Mouse (Mus musculus): Measurements from ENCODE around the gene Sh3bp1. TPM values are rescaled to one million over a fixed set of nuclear protein-coding genes. Genes with fewer than 3 reads are reported as not detected.

Sh3bp1 gene
- total and polyA plus RNA-seq, 3 experiments: 34.1 to 1,400 (median 207) TPM

DNA sequence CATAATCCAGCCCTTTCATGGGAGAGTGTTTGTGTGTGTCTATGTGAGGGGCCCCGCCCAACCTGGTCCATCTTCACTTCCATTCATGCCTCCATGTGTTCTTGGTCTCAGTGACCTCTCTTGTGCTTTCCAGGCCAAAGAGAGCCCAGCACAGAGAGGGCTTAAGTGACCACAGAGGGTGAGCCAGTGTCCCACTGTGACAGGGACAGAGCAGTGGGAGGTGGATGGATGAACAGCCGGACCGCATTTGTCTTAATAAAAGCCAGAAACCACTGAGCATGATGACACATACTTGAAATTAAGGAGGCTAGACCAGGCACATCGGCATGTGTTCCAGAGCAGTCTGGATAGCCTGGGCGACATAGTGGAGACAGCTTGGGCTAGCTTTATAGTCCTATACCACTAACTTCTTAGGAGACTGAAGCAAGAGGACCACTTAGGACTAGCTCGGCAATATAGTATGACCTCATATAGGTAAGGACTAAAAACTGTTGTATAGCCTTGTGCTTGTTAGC lies 30.7 kb downstream of the Sh3bp1 start:
- no peak for ATAC-seq (ENCODE audit: extremely low read depth, insufficient number of reproducible peaks, low FRiP score, poor library complexity, severe bottlenecking)
- H3K9me3 ChIP-seq (replicated peaks): no peaks in the 10 kb centered on the region
- TF ChIP-seq TAL1 (conservative IDR thresholded peaks at IDR 0.05; ENCODE audit: low read depth, low read length): no peak
- DNase-seq (ENCODE audit: low spot score): no peak
- no peaks in the 10 kb centered on the region for H3K27me3 ChIP-seq (ENCODE audit: insufficient read depth, low read length)
- H3K4me3 ChIP-seq (ENCODE audit: low read depth, low read length): peak overlapping the region; percentile 61; the same call in 1 of the 2 replicates
- peaks cover 74% of the 10 kb centered on the region for H3K4me1 ChIP-seq (ENCODE audit: insufficient read depth, low read depth, low read length)
- peaks cover 37% of the 10 kb centered on the region for H3K36me3 ChIP-seq (replicated peaks)

DNA sequence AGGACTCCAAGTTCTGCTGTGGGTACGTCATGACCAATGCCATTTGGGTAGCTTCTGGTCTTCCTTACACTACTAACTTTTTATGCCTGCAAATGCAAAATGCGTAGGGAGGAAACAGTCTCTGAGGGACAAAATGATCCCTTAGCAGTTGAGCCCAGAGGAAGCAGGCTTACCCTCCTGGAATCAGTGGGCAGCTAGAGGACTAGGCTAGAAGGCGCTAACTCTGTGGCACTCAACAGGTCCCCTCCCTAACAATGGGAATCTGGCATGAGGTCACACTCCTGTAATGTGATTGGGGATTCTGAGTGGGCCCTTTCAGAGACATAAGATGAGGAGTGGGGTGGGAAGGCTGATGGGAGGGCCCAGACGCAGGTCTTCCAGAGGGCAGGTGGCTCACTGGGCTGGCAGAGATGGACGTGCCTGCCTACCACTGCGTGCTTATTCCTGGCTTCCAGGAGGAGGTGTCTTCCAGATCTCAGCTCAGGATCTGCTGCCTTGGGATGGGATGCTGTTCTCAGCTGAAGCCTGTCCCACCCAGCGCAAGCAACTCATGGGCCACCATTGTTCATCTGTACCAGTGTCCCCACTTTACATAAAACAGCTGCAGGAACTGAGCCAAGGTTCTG lies 31.3 kb downstream of the Sh3bp1 start:
- TF ChIP-seq GATA1 (IDR thresholded peaks at IDR 0.05; ENCODE audit: borderline replicate concordance, low read length) (no peak), CTCF (IDR thresholded peaks at IDR 0.05; ENCODE audit: low read depth, low read length) (no peak), POLR2AphosphoS5 (IDR thresholded peaks at IDR 0.05; ENCODE audit: insufficient replicate concordance, low read depth, low read length) (peak; percentile 79; the same call in 1 of the 2 replicates)
- DNase-seq (ENCODE audit: low spot score) (no peak), ATAC-seq (ENCODE audit: extremely low read depth, insufficient number of reproducible peaks, low FRiP score, poor library complexity, severe bottlenecking) (no peak)
- Histone ChIP-seq H3K9me3 (replicated peaks) (no peaks in the 10 kb centered on the region), H3K27me3 (ENCODE audit: insufficient read depth, low read length) (no peaks in the 10 kb centered on the region), H3K4me3 (ENCODE audit: low read depth, low read length) (no peak overlapping the region; the same call in 1 of the 2 replicates), H3K4me1 (ENCODE audit: insufficient read depth, low read depth, low read length) (peaks cover 72% of the 10 kb centered on the region), H3K36me3 (replicated peaks) (peaks cover 38% of the 10 kb centered on the region)

DNA sequence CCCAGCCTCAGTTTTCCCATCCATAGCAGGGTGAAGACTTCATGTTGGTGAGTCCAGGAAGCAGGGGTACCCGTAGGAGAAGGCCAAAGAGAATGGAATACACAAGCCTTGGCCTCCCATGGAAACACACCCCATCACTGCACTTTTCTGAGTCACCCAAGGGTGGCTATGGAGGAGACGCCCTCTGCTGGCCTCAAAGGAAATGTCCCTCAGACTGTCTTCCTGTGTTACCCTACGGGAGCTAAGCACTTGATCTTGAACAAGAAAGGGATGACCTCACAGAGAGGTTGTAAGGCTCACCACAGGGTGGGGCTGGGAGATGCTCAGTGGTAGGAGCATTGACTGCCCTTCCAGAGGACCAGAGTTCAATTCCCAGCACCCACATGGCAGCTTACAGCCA lies 32.0 kb downstream of the Sh3bp1 start:
- no peak for TF ChIP-seq GATA1 (IDR thresholded peaks at IDR 0.05; ENCODE audit: borderline replicate concordance, low read length)
- peak; percentile 71 for TF ChIP-seq CTCF (IDR thresholded peaks at IDR 0.05; ENCODE audit: low read depth, low read length)
- Histone ChIP-seq H3K36me3 (replicated peaks) (peaks cover 44% of the 10 kb centered on the region), H3K9me3 (replicated peaks) (no peaks in the 10 kb centered on the region), H3K4me3 (ENCODE audit: low read depth, low read length) (no peak overlapping the region), H3K4me1 (ENCODE audit: insufficient read depth, low read depth, low read length) (peaks cover 74% of the 10 kb centered on the region), H3K27me3 (ENCODE audit: insufficient read depth, low read length) (no peaks in the 10 kb centered on the region)
- DNase-seq (ENCODE audit: low spot score) (peak; percentile 71), ATAC-seq (ENCODE audit: extremely low read depth, insufficient number of reproducible peaks, low FRiP score, poor library complexity, severe bottlenecking) (peak; percentile 30)

DNA sequence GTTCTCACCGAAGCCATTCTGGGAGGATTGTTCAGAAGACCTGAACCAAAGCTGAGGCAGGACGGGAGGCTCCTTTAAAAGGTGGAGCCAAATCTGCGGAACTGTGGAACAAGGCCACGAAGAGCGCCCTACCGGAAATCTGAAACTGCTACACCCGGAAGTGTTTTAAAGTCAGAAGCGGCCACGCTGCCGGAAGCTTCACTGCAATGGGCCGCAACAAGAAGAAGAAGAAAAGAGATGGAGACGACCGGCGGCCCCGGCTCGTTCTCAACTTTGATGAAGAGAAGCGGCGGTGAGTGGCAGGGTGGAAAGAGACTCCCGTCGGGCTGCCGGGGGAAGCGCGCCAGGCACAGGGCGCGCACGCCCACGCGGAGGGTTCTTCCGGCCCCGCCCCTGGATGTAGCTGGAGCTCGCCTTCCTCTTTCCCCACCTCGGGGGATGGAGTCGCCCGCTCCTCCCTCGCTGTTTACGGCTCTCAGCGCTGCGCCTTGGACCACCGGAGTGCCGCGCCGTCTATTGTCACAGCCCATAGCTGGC lies 35.3 kb downstream of the Sh3bp1 start, which contains the start of gene Nol12:
Nol12 (plus strand) TSS at position 150 of the 537 bp plus-strand sequence.
- Histone ChIP-seq H3K27me3 (ENCODE audit: insufficient read depth, low read length) (no peaks in the 10 kb centered on the region; the same call in 1 of the 2 replicates), H3K4me3 (ENCODE audit: low read depth, low read length) (peak within 1 kb of the TSS; percentile 82), H3K4me1 (ENCODE audit: insufficient read depth, low read depth, low read length) (peaks cover 67% of the 10 kb centered on the region), H3K36me3 (replicated peaks) (peaks cover 56% of the 10 kb centered on the region), H3K9me3 (replicated peaks) (no peaks in the 10 kb centered on the region)
- peak; percentile 37 for ATAC-seq (ENCODE audit: extremely low read depth, insufficient number of reproducible peaks, low FRiP score, poor library complexity, severe bottlenecking)
- TF ChIP-seq GATA1 (IDR thresholded peaks at IDR 0.05; ENCODE audit: borderline replicate concordance, low read length) (no peak), POLR2AphosphoS5 (IDR thresholded peaks at IDR 0.05; ENCODE audit: insufficient replicate concordance, low read depth, low read length) (no peak), GATA2 (IDR thresholded peaks at IDR 0.05; ENCODE audit: borderline replicate concordance, low read depth, low read length) (no peak), TAL1 (conservative IDR thresholded peaks at IDR 0.05; ENCODE audit: low read depth, low read length) (no peak), CTCF (IDR thresholded peaks at IDR 0.05; ENCODE audit: low read depth, low read length) (no peak)
- peak; percentile 69 for DNase-seq (ENCODE audit: low spot score)

GRCm38 (mm10) chr15:78936403-78936802 lies 36.8 kb downstream of the Sh3bp1 start:
- Histone ChIP-seq H3K27me3 (ENCODE audit: insufficient read depth, low read length) (no peaks in the 10 kb centered on the region; the same call in 1 of the 2 replicates), H3K4me1 (ENCODE audit: insufficient read depth, low read depth, low read length) (peaks cover 52% of the 10 kb centered on the region), H3K4me3 (ENCODE audit: low read depth, low read length) (peak overlapping the region; percentile 82; the same call in 1 of the 2 replicates), H3K9me3 (replicated peaks) (no peaks in the 10 kb centered on the region), H3K36me3 (replicated peaks) (peaks cover 56% of the 10 kb centered on the region)
- ATAC-seq (ENCODE audit: extremely low read depth, insufficient number of reproducible peaks, low FRiP score, poor library complexity, severe bottlenecking): no peak
- no peak for TF ChIP-seq POLR2AphosphoS5 (IDR thresholded peaks at IDR 0.05; ENCODE audit: insufficient replicate concordance, low read depth, low read length)
- no peak for TF ChIP-seq GATA2 (IDR thresholded peaks at IDR 0.05; ENCODE audit: borderline replicate concordance, low read depth, low read length)
- TF ChIP-seq GATA1 (IDR thresholded peaks at IDR 0.05; ENCODE audit: borderline replicate concordance, low read length): no peak
- DNase-seq (ENCODE audit: low spot score): no peak

DNA sequence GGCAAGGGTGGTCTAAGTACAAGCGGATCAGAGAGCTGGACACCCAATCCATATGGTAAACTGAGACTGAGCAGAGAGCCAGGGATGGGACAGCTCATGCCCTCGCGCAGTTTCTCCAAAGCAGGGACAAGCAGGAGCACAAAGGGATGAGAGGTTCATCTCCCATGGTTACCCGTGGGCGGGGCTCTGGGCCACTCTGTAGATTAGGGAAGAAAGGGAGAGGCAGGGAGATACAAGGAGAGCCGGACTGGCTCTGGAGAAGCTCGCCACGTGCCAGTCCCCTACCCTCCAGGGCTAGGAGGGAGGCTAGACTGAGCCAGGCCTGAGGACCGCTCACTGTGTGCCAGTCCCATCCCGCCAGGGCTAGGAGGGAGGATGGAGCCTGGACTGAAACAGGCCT lies 37.7 kb downstream of the Sh3bp1 start:
- H3K36me3 ChIP-seq (replicated peaks): peaks cover 64% of the 10 kb centered on the region
- H3K27me3 ChIP-seq (ENCODE audit: insufficient read depth, low read length): no peaks in the 10 kb centered on the region; the same call in 1 of the 2 replicates
- DNase-seq (ENCODE audit: low spot score) (no peak), ATAC-seq (ENCODE audit: extremely low read depth, insufficient number of reproducible peaks, low FRiP score, poor library complexity, severe bottlenecking) (no peak)
- TF ChIP-seq GATA2 (IDR thresholded peaks at IDR 0.05; ENCODE audit: borderline replicate concordance, low read depth, low read length): no peak
- no peak for TF ChIP-seq TAL1 (conservative IDR thresholded peaks at IDR 0.05; ENCODE audit: low read depth, low read length)
- TF ChIP-seq CTCF (IDR thresholded peaks at IDR 0.05; ENCODE audit: low read depth, low read length): no peak
- TF ChIP-seq GATA1 (IDR thresholded peaks at IDR 0.05; ENCODE audit: borderline replicate concordance, low read length): no peak
- no peak for TF ChIP-seq POLR2AphosphoS5 (IDR thresholded peaks at IDR 0.05; ENCODE audit: insufficient replicate concordance, low read depth, low read length)
- no peaks in the 10 kb centered on the region for H3K9me3 ChIP-seq (replicated peaks)
- H3K4me3 ChIP-seq (ENCODE audit: low read depth, low read length): no peak overlapping the region; the same call in 1 of the 2 replicates
- H3K4me1 ChIP-seq (ENCODE audit: insufficient read depth, low read depth, low read length): peaks cover 44% of the 10 kb centered on the region
